In genomic region chr10:61200232-61200820, GRCm38 (mm10) we compare ENCODE assay signal across 20 mouse cellular contexts. TPM values are rescaled to one million over a fixed set of nuclear protein-coding genes. Genes with fewer than 3 reads are reported as not detected.
A peak's percentile ranks its signal among the peaks of the same experiment; 100 is the strongest.
DNase-seq lines count a peak whose midpoint lies in the region; ATAC-seq and TF ChIP-seq lines count a peak whose summit lies in the region.
"Had no signal": no experiment of that assay in that cellular context is flagged by ENCODE, and none has a peak within 500 bp of the region (broad histone marks: within the 10 kb centered on the region; RNA-seq: fewer than 3 reads in every experiment).

No protein-coding gene starts in this region.

- ATAC-seq in forebrain, embryonic 13.5 days = no peak
- ATAC-seq in liver, postnatal 0 days = peak; percentile 14; the same call in 1 of the 2 replicates
- no peak for ATAC-seq in liver, embryonic 11.5 days (replicated peaks; ENCODE audit: low FRiP score)
- ATAC-seq in midbrain, embryonic 12.5 days (ENCODE audit: low FRiP score, low read depth) = 0 out of 2 replicates have a peak, but pooled peaks have one; percentile 13
- ATAC-seq in midbrain, embryonic 16.5 days = no peak

- H3K9ac ChIP-seq in forebrain, embryonic 13.5 days = no peak overlapping the region
- H3K9ac ChIP-seq in liver, postnatal 0 days (replicated peaks) = no peak overlapping the region
- no peak overlapping the region for H3K9ac ChIP-seq in liver, embryonic 11.5 days (ENCODE audit: low read depth, low read length)
- no peak overlapping the region for H3K9ac ChIP-seq in midbrain, embryonic 12.5 days (replicated peaks)
- no peak overlapping the region for H3K9ac ChIP-seq in midbrain, embryonic 16.5 days (ENCODE audit: low read depth, low read length)
- H3K9ac ChIP-seq: hindbrain, embryonic 13.5 days; kidney, embryonic 15.5 days; limb, embryonic 12.5 days had no signal

- no peaks in the 10 kb centered on the region for H3K36me3 ChIP-seq in forebrain, embryonic 10.5 days (replicated peaks)
- H3K36me3 ChIP-seq in forebrain, embryonic 13.5 days (ENCODE audit: poor library complexity, severe bottlenecking) = no peaks in the 10 kb centered on the region
- no peaks in the 10 kb centered on the region for H3K36me3 ChIP-seq in liver, postnatal 0 days (replicated peaks; ENCODE audit: insufficient read depth, low read length)
- H3K36me3 ChIP-seq in liver, embryonic 11.5 days (ENCODE audit: control insufficient read depth, insufficient read depth, low read length) = no peaks in the 10 kb centered on the region
- H3K36me3 ChIP-seq in midbrain, embryonic 12.5 days = no peaks in the 10 kb centered on the region
- no peaks in the 10 kb centered on the region for H3K36me3 ChIP-seq in midbrain, embryonic 16.5 days (ENCODE audit: control insufficient read depth, insufficient read depth, low read length)
- H3K36me3 ChIP-seq: G1E; hindbrain, embryonic 13.5 days; kidney, embryonic 15.5 days; limb, embryonic 12.5 days had no signal

- no peaks in the 10 kb centered on the region for H3K27me3 ChIP-seq in forebrain, embryonic 10.5 days (ENCODE audit: poor library complexity, severe bottlenecking)
- H3K27me3 ChIP-seq in forebrain, embryonic 13.5 days = no peaks in the 10 kb centered on the region
- H3K27me3 ChIP-seq in liver, postnatal 0 days (ENCODE audit: insufficient read depth, low read length) = no peaks in the 10 kb centered on the region
- no peaks in the 10 kb centered on the region for H3K27me3 ChIP-seq in liver, embryonic 11.5 days (replicated peaks; ENCODE audit: control insufficient read depth, insufficient read depth, low read length)
- peaks cover 26% of the 10 kb centered on the region; the same call in 1 of the 2 replicates for H3K27me3 ChIP-seq in midbrain, embryonic 12.5 days
- H3K27me3 ChIP-seq in midbrain, embryonic 16.5 days (ENCODE audit: control insufficient read depth, insufficient read depth, low read depth, low read length) = no peaks in the 10 kb centered on the region
- H3K27me3 ChIP-seq: kidney, embryonic 15.5 days; limb, embryonic 12.5 days had no signal

- no peak overlapping the region for H3K4me3 ChIP-seq in forebrain, embryonic 10.5 days
- H3K4me3 ChIP-seq in forebrain, embryonic 13.5 days = no peak overlapping the region
- no peak overlapping the region for H3K4me3 ChIP-seq in liver, postnatal 0 days (ENCODE audit: low read depth, low read length)
- no peak overlapping the region for H3K4me3 ChIP-seq in liver, embryonic 11.5 days (ENCODE audit: low read depth, low read length)
- H3K4me3 ChIP-seq in midbrain, embryonic 12.5 days = no peak overlapping the region
- no peak overlapping the region for H3K4me3 ChIP-seq in midbrain, embryonic 16.5 days (ENCODE audit: low read depth, low read length)
- H3K4me3 ChIP-seq: gastrocnemius, adult 2 months; hindbrain, embryonic 13.5 days; kidney, embryonic 15.5 days; left cerebral cortex, adult 2 months; limb, embryonic 12.5 days had no signal

- H3K27ac ChIP-seq in forebrain, embryonic 10.5 days = peak overlapping the region; percentile 62
- no peak overlapping the region for H3K27ac ChIP-seq in forebrain, embryonic 13.5 days
- no peak overlapping the region for H3K27ac ChIP-seq in liver, postnatal 0 days (ENCODE audit: low read depth)
- no peak overlapping the region for H3K27ac ChIP-seq in liver, embryonic 11.5 days (ENCODE audit: low read depth, low read length)
- no peak overlapping the region for H3K27ac ChIP-seq in midbrain, embryonic 12.5 days (replicated peaks)
- no peak overlapping the region for H3K27ac ChIP-seq in midbrain, embryonic 16.5 days (ENCODE audit: low read length)
- H3K27ac ChIP-seq: gastrocnemius, adult 2 months; hindbrain, embryonic 13.5 days; kidney, embryonic 15.5 days; left cerebral cortex, adult 2 months; limb, embryonic 12.5 days had no signal

- H3K4me2 ChIP-seq in forebrain, embryonic 13.5 days = no peak overlapping the region
- H3K4me2 ChIP-seq in liver, postnatal 0 days (ENCODE audit: low read depth, low read length) = no peak overlapping the region
- no peak overlapping the region for H3K4me2 ChIP-seq in liver, embryonic 11.5 days
- H3K4me2 ChIP-seq in midbrain, embryonic 12.5 days (replicated peaks) = no peak overlapping the region
- H3K4me2 ChIP-seq in midbrain, embryonic 16.5 days (ENCODE audit: low read length) = no peak overlapping the region
- H3K4me2 ChIP-seq: heart, embryonic 11.5 days; hindbrain, embryonic 13.5 days; kidney, embryonic 15.5 days; limb, embryonic 12.5 days had no signal

- H3K4me1 ChIP-seq in forebrain, embryonic 10.5 days = peaks cover 22% of the 10 kb centered on the region
- H3K4me1 ChIP-seq in forebrain, embryonic 13.5 days = no peaks in the 10 kb centered on the region
- H3K4me1 ChIP-seq in liver, postnatal 0 days (ENCODE audit: insufficient read depth) = peaks cover 3% of the 10 kb centered on the region
- H3K4me1 ChIP-seq in liver, embryonic 11.5 days (replicated peaks; ENCODE audit: control insufficient read depth, insufficient read depth, low read length) = no peaks in the 10 kb centered on the region
- peaks cover 4% of the 10 kb centered on the region; the same call in 1 of the 2 replicates for H3K4me1 ChIP-seq in midbrain, embryonic 12.5 days
- no peaks in the 10 kb centered on the region for H3K4me1 ChIP-seq in midbrain, embryonic 16.5 days (ENCODE audit: control insufficient read depth, insufficient read depth, low read length)
- H3K4me1 ChIP-seq: hindbrain, embryonic 13.5 days had no signal

- TF ChIP-seq CTCF in liver, postnatal 0 days (IDR thresholded peaks at IDR 0.05; ENCODE audit: low read depth) = no peak

- no peaks in the 10 kb centered on the region for H3K9me3 ChIP-seq in forebrain, embryonic 10.5 days
- no peaks in the 10 kb centered on the region for H3K9me3 ChIP-seq in forebrain, embryonic 13.5 days (replicated peaks)
- H3K9me3 ChIP-seq in liver, postnatal 0 days (ENCODE audit: low read length) = no peaks in the 10 kb centered on the region
- H3K9me3 ChIP-seq in liver, embryonic 11.5 days (ENCODE audit: control insufficient read depth, low read length) = no peaks in the 10 kb centered on the region
- H3K9me3 ChIP-seq in midbrain, embryonic 12.5 days = no peaks in the 10 kb centered on the region
- H3K9me3 ChIP-seq in midbrain, embryonic 16.5 days (replicated peaks; ENCODE audit: control insufficient read depth, low read length, poor library complexity, severe bottlenecking) = no peaks in the 10 kb centered on the region
- H3K9me3 ChIP-seq: hindbrain, embryonic 13.5 days; kidney, embryonic 15.5 days; limb, embryonic 12.5 days had no signal

- no peak for TF ChIP-seq EP300 in liver, postnatal 0 days (IDR thresholded peaks at IDR 0.05; ENCODE audit: low read depth)

- no peak for DNase-seq in forebrain, embryonic 10.5 days (ENCODE audit: extremely low spot score, low spot score)
- DNase-seq in liver, postnatal 0 days = no peak
- DNase-seq in liver, embryonic 11.5 days (ENCODE audit: low spot score) = no peak
- no peak for DNase-seq in natural killer cell, adult 2 months (ENCODE audit: low spot score in 2 of 2)

- WGBS in forebrain, embryonic 10.5 days = 71% methylated on average over 7 of the region's 7 CpGs
- 76% methylated on average over 7 of the region's 7 CpGs for WGBS in forebrain, embryonic 13.5 days
- WGBS in liver, postnatal 0 days (ENCODE audit: insufficient replicate concordance) = 71% methylated on average over 7 of the region's 7 CpGs
- 69% methylated on average over 7 of the region's 7 CpGs for WGBS in liver, embryonic 11.5 days
- WGBS in midbrain, embryonic 12.5 days = 50% methylated on average over 7 of the region's 7 CpGs
- WGBS in midbrain, embryonic 16.5 days = 59% methylated on average over 7 of the region's 7 CpGs

RNA-seq across cellular contexts. Expression of gene Tbata, which starts 28.6 kb away (rescaled TPM):
- not detected in 2 replicates for polyA plus RNA-seq in forebrain, embryonic 10.5 days (2016; fragmentation: Nextera tagmentation; extraction: Ambion mirVana)
- 0.85 and 1.3 TPM in 2 replicates for polyA plus RNA-seq in forebrain, embryonic 13.5 days (2015; fragmentation: Nextera tagmentation; extraction: Ambion mirVana)
- not detected in 2 replicates for polyA plus RNA-seq in liver, postnatal 0 days (2015; fragmentation: Nextera tagmentation; extraction: Ambion mirVana)
- polyA plus RNA-seq in liver, embryonic 11.5 days (2014; fragmentation: Nextera tagmentation; extraction: Ambion mirVana) = not detected in 2 replicates
- not detected in 2 replicates for polyA plus RNA-seq in midbrain, embryonic 12.5 days (2016; fragmentation: Nextera tagmentation; extraction: Ambion mirVana)
- polyA plus RNA-seq in midbrain, embryonic 16.5 days (2015; fragmentation: Nextera tagmentation; extraction: Ambion mirVana) = 0.16 TPM in 1 of 2 replicates, not detected in the other
- polyA plus RNA-seq: CD4-positive, CD25-positive, alpha-beta regulatory T cell, adult 4 months; embryonic facial prominence, embryonic 11.5 days; G1E; heart, embryonic 11.5 days; hindbrain, embryonic 13.5 days; limb, embryonic 12.5 days; liver, adult 2 months; liver, embryonic 16.5 days; neural tube, embryonic 14.5 days; stomach, embryonic 14.5 days had no signal

RNA-seq across cellular contexts. Expression of gene Sgpl1, which starts 52.8 kb away (rescaled TPM):
- 57.1 and 58.3 TPM in 2 replicates for polyA plus RNA-seq in forebrain, embryonic 10.5 days (2016; fragmentation: Nextera tagmentation; extraction: Ambion mirVana)
- polyA plus RNA-seq in forebrain, embryonic 13.5 days (2015; fragmentation: Nextera tagmentation; extraction: Ambion mirVana) = 53.5 and 62.3 TPM in 2 replicates
- 16.2 and 16.9 TPM in 2 replicates for polyA plus RNA-seq in liver, postnatal 0 days (2015; fragmentation: Nextera tagmentation; extraction: Ambion mirVana)
- 32.0 and 32.1 TPM in 2 replicates for polyA plus RNA-seq in liver, embryonic 11.5 days (2014; fragmentation: Nextera tagmentation; extraction: Ambion mirVana)
- 78.1 and 81.6 TPM in 2 replicates for polyA plus RNA-seq in midbrain, embryonic 12.5 days (2016; fragmentation: Nextera tagmentation; extraction: Ambion mirVana)
- polyA plus RNA-seq in midbrain, embryonic 16.5 days (2015; fragmentation: Nextera tagmentation; extraction: Ambion mirVana) = 42.8 and 45.7 TPM in 2 replicates
- polyA plus RNA-seq: G1E had no signal

Comparison
In these comparisons a context has a peak if more than half of its experiments do, and no peak if none do; other contexts are left out.
1. ATAC-seq: peak in liver, postnatal 0 days (single experiment) and midbrain, embryonic 12.5 days (single experiment); none in forebrain, embryonic 13.5 days (single experiment), liver, embryonic 11.5 days (single experiment) and midbrain, embryonic 16.5 days (single experiment).